In the genomic region with DNA sequence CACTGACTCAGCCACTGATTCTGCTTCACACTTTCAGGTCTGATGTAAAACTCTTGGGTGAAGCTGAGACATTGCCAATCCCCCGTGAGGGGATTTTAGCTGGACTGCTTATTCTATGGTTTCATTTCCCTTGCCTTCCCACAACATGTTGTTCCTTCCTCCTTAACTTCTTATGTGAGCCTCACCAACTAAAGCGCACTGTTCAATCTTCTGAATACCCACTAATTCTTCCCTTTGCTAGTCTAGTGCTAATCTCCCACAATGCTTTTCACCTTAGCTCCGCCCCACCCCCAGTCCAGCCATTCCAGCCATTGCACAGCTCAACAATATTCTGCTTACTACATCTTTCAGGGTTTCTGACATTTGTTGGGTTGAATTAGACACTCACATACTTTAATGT, we compare ENCODE assay signal across 23 mouse cellular contexts.
DNase-seq lines count a peak whose midpoint lies in the region; ATAC-seq and TF ChIP-seq lines count a peak whose summit lies in the region.
"Had no signal": no experiment of that assay in that cellular context is flagged by ENCODE, and none has a peak within 500 bp of the region (broad histone marks: within the 10 kb centered on the region; RNA-seq: fewer than 3 reads in every experiment).

No protein-coding gene starts in this region.

- ATAC-seq in megakaryocyte progenitor cell, adult 5-6 weeks (replicated peaks; ENCODE audit: poor library complexity): peak; percentile 51
- ATAC-seq: forebrain, embryonic 16.5 days; intestine, embryonic 16.5 days; midbrain, embryonic 13.5 days had no signal

- TF ChIP-seq POLR2A in bone marrow, adult 2 months (IDR thresholded peaks at IDR 0.05; ENCODE audit: borderline replicate concordance, control insufficient read depth, low read depth, low read length): no peak

- peak; percentile 27 for DNase-seq in layer of hippocampus, adult 9-11 months
- no peak for DNase-seq in layer of hippocampus, postnatal 25 days (ENCODE audit: extremely low spot score in 1 of 2, low spot score in 1 of 2)
- peak; percentile 4 for DNase-seq in A20 (ENCODE audit: low read depth, low spot score)
- DNase-seq in gastrocnemius, postnatal 10 days: no peak
- no peak for DNase-seq in embryo, embryonic 10 days (ENCODE audit: low spot score)
- DNase-seq: adrenal gland, adult 2 months; cerebellum, adult 18-20 months; cerebellum, postnatal 36 days; gastrocnemius, adult 2 months; heart, postnatal 10 days; kidney, postnatal 25 days; lung, postnatal 14 days; retina, postnatal 1 day; thymus, postnatal 14 days had no signal

- no peak for TF ChIP-seq CTCF in bone marrow, adult 2 months (IDR thresholded peaks at IDR 0.05; ENCODE audit: control insufficient read depth, insufficient read depth, low read length)

- WGBS in bone marrow, adult 2 months: 46% methylated on average over 3 of the region's 3 CpGs

- H3K27ac ChIP-seq in bone marrow, adult 2 months (ENCODE audit: control insufficient read depth, insufficient read depth, low read depth, low read length, poor library complexity): peak overlapping the region; percentile 27; the same call in 1 of the 2 replicates
- H3K27ac ChIP-seq: embryonic facial prominence, embryonic 12.5 days; gastrocnemius, adult 2 months; heart, adult 2 months; hindbrain, embryonic 15.5 days; liver, embryonic 14.5 days; midbrain, embryonic 13.5 days had no signal

- H3K4me3 ChIP-seq in bone marrow, adult 2 months (replicated peaks; ENCODE audit: control insufficient read depth, low read depth, low read length): no peak overlapping the region
- H3K4me3 ChIP-seq: embryonic facial prominence, embryonic 12.5 days; gastrocnemius, adult 2 months; heart, adult 2 months; hindbrain, embryonic 15.5 days; midbrain, embryonic 13.5 days had no signal

- H3K4me1 ChIP-seq in bone marrow, adult 2 months (ENCODE audit: control insufficient read depth, insufficient read depth, low read length): peaks cover 6% of the 10 kb centered on the region
- H3K4me1 ChIP-seq: embryonic facial prominence, embryonic 12.5 days; hindbrain, embryonic 15.5 days; midbrain, embryonic 13.5 days had no signal

Comparison
In these comparisons a context has a peak if more than half of its experiments do, and no peak if none do; other contexts are left out.
1. DNase-seq: peak in layer of hippocampus, adult 9-11 months (single experiment) and A20 (single experiment); none in layer of hippocampus, postnatal 25 days (0 of 2), gastrocnemius, postnatal 10 days (single experiment) and embryo, embryonic 10 days (single experiment).